Mouse (Mus musculus): ENCODE results near the gene Asns. TPM values are rescaled to one million over a fixed set of nuclear protein-coding genes. Genes with fewer than 3 reads are reported as not detected.

The Asns gene
- total RNA-seq, 2 experiments from 2014 or later = 98.4 to 99.9 TPM

GRCm38 (mm10) chr6:7697999-7698699, 5.1 kb upstream of the Asns start:
- no peak for TF ChIP-seq CTCF (conservative IDR thresholded peaks at IDR 0.05)
- DNase-seq (ENCODE audit: low spot score in 2 of 2) = no peak
- Histone ChIP-seq H3K27ac (peak overlapping the region; percentile 68), H3K4me3 (no peak overlapping the region)

- Histone ChIP-seq H3K4me3 (no peak overlapping the region), H3K27ac (peak overlapping the region; percentile 68; the same call in 1 of the 2 replicates)
- TF ChIP-seq CTCF (conservative IDR thresholded peaks at IDR 0.05) = no peak
- no peak for DNase-seq (ENCODE audit: low spot score in 2 of 2)
These were observed 4.1 kb upstream of the Asns start for GRCm38 (mm10) chr6:7697077-7697643.

- no peak for TF ChIP-seq CTCF (conservative IDR thresholded peaks at IDR 0.05)
- Histone ChIP-seq H3K27ac (no peak overlapping the region), H3K4me3 (no peak overlapping the region)
- no peak for DNase-seq (ENCODE audit: low spot score in 2 of 2)
These were observed 3.6 kb upstream of the Asns start for GRCm38 (mm10) chr6:7696641-7697040.

GRCm38 (mm10) chr6:7695901-7696300, 2.8 kb upstream of the Asns start:
- no peak for DNase-seq (ENCODE audit: low spot score in 2 of 2)
- no peak for TF ChIP-seq CTCF (conservative IDR thresholded peaks at IDR 0.05)
- Histone ChIP-seq H3K27ac (no peak overlapping the region), H3K4me3 (no peak overlapping the region)

- DNase-seq (ENCODE audit: low spot score in 2 of 2) = no peak
- H3K27ac ChIP-seq = no peak overlapping the region
- H3K4me3 ChIP-seq = no peak overlapping the region
- TF ChIP-seq CTCF (conservative IDR thresholded peaks at IDR 0.05) = no peak
These were observed 612 bp upstream of the Asns start for GRCm38 (mm10) chr6:7693666-7694065.

- Histone ChIP-seq H3K27ac (peak overlapping the region; percentile 83), H3K4me3 (peak overlapping the region; percentile 93)
- no peak for DNase-seq (ENCODE audit: low spot score in 2 of 2)
- TF ChIP-seq CTCF (conservative IDR thresholded peaks at IDR 0.05) = no peak
These were observed 603 bp downstream of the Asns start for GRCm38 (mm10) chr6:7692451-7692850.

GRCm38 (mm10) chr6:7692037-7692436, 1.0 kb downstream of the Asns start:
- Histone ChIP-seq H3K27ac (no peak overlapping the region; the same call in 1 of the 2 replicates), H3K4me3 (peak overlapping the region; percentile 93)
- no peak for TF ChIP-seq CTCF (conservative IDR thresholded peaks at IDR 0.05)
- no peak for DNase-seq (ENCODE audit: low spot score in 2 of 2)

GRCm38 (mm10) chr6:7690456-7690855, 2.6 kb downstream of the Asns start:
- no peak for TF ChIP-seq CTCF (conservative IDR thresholded peaks at IDR 0.05)
- no peak for DNase-seq (ENCODE audit: low spot score in 2 of 2)
- no peak overlapping the region for H3K27ac ChIP-seq
- no peak overlapping the region for H3K4me3 ChIP-seq

GRCm38 (mm10) chr6:7689180-7689579, 3.9 kb downstream of the Asns start:
- no peak overlapping the region for H3K27ac ChIP-seq
- no peak for TF ChIP-seq CTCF (conservative IDR thresholded peaks at IDR 0.05)
- H3K4me3 ChIP-seq = no peak overlapping the region
- DNase-seq (ENCODE audit: low spot score in 2 of 2) = no peak

- no peak overlapping the region for H3K4me3 ChIP-seq
- TF ChIP-seq CTCF (conservative IDR thresholded peaks at IDR 0.05) = no peak
- no peak overlapping the region for H3K27ac ChIP-seq
- DNase-seq (ENCODE audit: low spot score in 2 of 2) = no peak
These were observed 7.0 kb downstream of the Asns start for GRCm38 (mm10) chr6:7686047-7686446.

- no peak for DNase-seq (ENCODE audit: low spot score in 2 of 2)
- Histone ChIP-seq H3K4me3 (no peak overlapping the region), H3K27ac (no peak overlapping the region)
- no peak for TF ChIP-seq CTCF (conservative IDR thresholded peaks at IDR 0.05)
These were observed 16.7 kb downstream of the Asns start for GRCm38 (mm10) chr6:7676194-7676901.

GRCm38 (mm10) chr6:7672438-7673253, 20.4 kb downstream of the Asns start:
- Histone ChIP-seq H3K27ac (no peak overlapping the region), H3K4me3 (no peak overlapping the region)
- DNase-seq (ENCODE audit: low spot score in 2 of 2) = no peak
- TF ChIP-seq CTCF (conservative IDR thresholded peaks at IDR 0.05) = no peak

GRCm38 (mm10) chr6:7671429-7671828, 21.6 kb downstream of the Asns start:
- TF ChIP-seq CTCF (conservative IDR thresholded peaks at IDR 0.05) = no peak
- no peak for DNase-seq (ENCODE audit: low spot score in 2 of 2)
- H3K27ac ChIP-seq = no peak overlapping the region
- no peak overlapping the region for H3K4me3 ChIP-seq

Data from layer of hippocampus, adult 2 months (tissue).